Mouse (Mus musculus) hindbrain, embryonic 14.5 days (tissue): Measurements from ENCODE around the gene Catsper4. TPM values are rescaled to one million over a fixed set of nuclear protein-coding genes. Genes with fewer than 3 reads are reported as not detected.

Source experiments
- ATAC-seq: fragments of 200-750 bp; cut with Nextera tagmentation; 2 replicates; pipeline ENCODE4 v1.8.0; 2017; ENCODE audit warnings: moderate number of reproducible peaks, mild to moderate bottlenecking, moderate TSS enrichment, moderate library complexity; ENCODE audit not compliant: low FRiP score
- DNase-seq: peaks from one replicate; pipeline ENCODE4 v3.0.0-alpha.2; 2015; ENCODE audit warnings: low spot score
- H3K27ac ChIP-seq: fragments of 300-500 bp; sonication (generic); 2 replicates; pipeline ENCODE4 v1.5.1; 2014; ENCODE audit warnings: mild to moderate bottlenecking, moderate library complexity
- H3K27me3 ChIP-seq: fragments of 300-500 bp; sonication (generic); 2 replicates; pipeline ENCODE4 v1.6.1; 2014; ENCODE audit warnings: mild to moderate bottlenecking, low read length, mixed read lengths; ENCODE audit not compliant: control insufficient read depth, insufficient read depth
- H3K36me3 ChIP-seq: fragments of 300-500 bp; sonication (generic); replicated peaks from 2 replicates; pipeline ENCODE4 v1.6.1; 2014; ENCODE audit not compliant: control insufficient read depth, insufficient read depth
- H3K4me1 ChIP-seq: fragments of 300-500 bp; sonication (generic); replicated peaks from 2 replicates; pipeline ENCODE4 v1.6.1; 2014; ENCODE audit warnings: antibody characterized with exemption, low read length, mixed read lengths; ENCODE audit not compliant: control insufficient read depth, insufficient read depth
- H3K4me2 ChIP-seq: fragments of 300-500 bp; sonication (generic); replicated peaks from 2 replicates; pipeline ENCODE4 v1.6.1; 2014; ENCODE audit warnings: mild to moderate bottlenecking, moderate library complexity
- H3K4me3 ChIP-seq: fragments of 300-500 bp; sonication (generic); replicated peaks from 2 replicates; pipeline ENCODE4 v1.5.1; 2014; ENCODE audit warnings: mild to moderate bottlenecking, low read length
- H3K9ac ChIP-seq: fragments of 300-500 bp; sonication (generic); 2 replicates; pipeline ENCODE4 v1.6.1; 2014
- H3K9me3 ChIP-seq: fragments of 300-500 bp; sonication (generic); 2 replicates; pipeline ENCODE4 v1.6.1; 2016; ENCODE audit warnings: low read length; ENCODE audit not compliant: control insufficient read depth
- WGBS: fragments of 180-500 bp; shearing (Covaris S2); extraction: QIAGEN DNeasy Blood & Tissue Kit; methylation state at CpG from one replicate; pipeline ENCODE4 v1.1.7; 2014; 5-methylcytosine and 5-hydroxymethylcytosine counted together
- polyA plus RNA-seq: library from polyadenylated mRNA; unstranded; fragments of >200 nt; fragmentation: Nextera tagmentation; extraction: Ambion mirVana; gene quantifications from 2 replicates; pipeline ENCODE4 v1.2.1, GENCODE M21; 2014

The Catsper4 gene
- polyA plus RNA-seq, 1 experiment from 2014 or later: not detected

- Histone ChIP-seq H3K36me3 (peaks cover 15% of the 10 kb centered on the region), H3K4me1 (no peaks in the 10 kb centered on the region), H3K27ac (no peak overlapping the region), H3K27me3 (no peaks in the 10 kb centered on the region), H3K4me2 (no peak overlapping the region), H3K4me3 (no peak overlapping the region), H3K9me3 (no peaks in the 10 kb centered on the region), H3K9ac (no peak overlapping the region)
- DNase-seq (no peak), ATAC-seq (no peak)
- WGBS: 91% methylated on average over 6 of the region's 6 CpGs
Measured at GRCm38 (mm10) chr4:134165024-134165423, 62.2 kb downstream of the Catsper4 start.

GRCm38 (mm10) chr4:134164591-134164990 lies 62.6 kb downstream of the Catsper4 start:
- Histone ChIP-seq H3K27ac (no peak overlapping the region), H3K4me2 (no peak overlapping the region), H3K27me3 (no peaks in the 10 kb centered on the region), H3K36me3 (peaks cover 15% of the 10 kb centered on the region), H3K4me3 (no peak overlapping the region), H3K9me3 (no peaks in the 10 kb centered on the region), H3K4me1 (no peaks in the 10 kb centered on the region), H3K9ac (no peak overlapping the region)
- DNase-seq (no peak), ATAC-seq (no peak)
- 87% methylated on average over 5 of the region's 6 CpGs for WGBS

Other genes starting within 250 kb of the Catsper4 start
- gene Dhdds, start 226.5 kb downstream of the Catsper4 start, polyA plus RNA-seq: 49.3 and 49.6 TPM in 2 replicates
- 0.13 and 0.27 TPM in 2 replicates for gene Lin28a, start 208.5 kb downstream of the Catsper4 start, polyA plus RNA-seq
- gene Zfp683, start 173.5 kb downstream of the Catsper4 start, polyA plus RNA-seq: not detected in 2 replicates
- 3.0 and 4.7 TPM in 2 replicates for gene Crybg2, start 166.6 kb downstream of the Catsper4 start, polyA plus RNA-seq
- gene Cd52, start 132.3 kb downstream of the Catsper4 start, polyA plus RNA-seq: 1.7 and 2.4 TPM in 2 replicates
- 17.5 and 22.2 TPM in 2 replicates for gene Ubxn11, start 124.8 kb downstream of the Catsper4 start, polyA plus RNA-seq
- 429 and 442 TPM in 2 replicates for gene Sh3bgrl3, start 98.6 kb downstream of the Catsper4 start, polyA plus RNA-seq
- 19.2 and 20.3 TPM in 2 replicates for gene Cep85, start 40.3 kb downstream of the Catsper4 start, polyA plus RNA-seq
- not detected in 2 replicates for gene Gm7534, start 24.4 kb downstream of the Catsper4 start, polyA plus RNA-seq
- gene Cnksr1, start 11.0 kb upstream of the Catsper4 start, polyA plus RNA-seq: 0.13 and 0.31 TPM in 2 replicates
- gene E130218I03Rik, start 16.3 kb upstream of the Catsper4 start, polyA plus RNA-seq: 0.32 TPM in 1 of 2 replicates, not detected in the other
- gene Zfp593, start 18.2 kb upstream of the Catsper4 start, polyA plus RNA-seq: 12.5 and 14.4 TPM in 2 replicates
- gene Gm30191, start 19.6 kb upstream of the Catsper4 start, polyA plus RNA-seq: 0.35 and 0.87 TPM in 2 replicates
- gene Grrp1, start 26.7 kb upstream of the Catsper4 start, polyA plus RNA-seq: 16.4 and 16.9 TPM in 2 replicates
- 38.5 and 45.1 TPM in 2 replicates for gene Pdik1l, start 60.5 kb upstream of the Catsper4 start, polyA plus RNA-seq
- 0.23 TPM in 1 of 2 replicates, not detected in the other for gene Trim63, start 87.7 kb upstream of the Catsper4 start, polyA plus RNA-seq
- gene Slc30a2, start 115.8 kb upstream of the Catsper4 start, polyA plus RNA-seq: 0.13 and 0.14 TPM in 2 replicates
- 0.30 and 0.58 TPM in 2 replicates for gene Extl1, start 156.5 kb upstream of the Catsper4 start, polyA plus RNA-seq
- 6.8 and 6.9 TPM in 2 replicates for gene Pafah2, start 168.9 kb upstream of the Catsper4 start, polyA plus RNA-seq
- gene Stmn1, start 240.9 kb upstream of the Catsper4 start, polyA plus RNA-seq: 5,273 and 5,278 TPM in 2 replicates